Mouse (Mus musculus): ENCODE measurements at regions not wholly inside any gene's neighbourhood (a gene's known extent, or its start where the extent isn't known, plus 50 kb on each side); places are given as distances from the start of the nearest gene placed in this dataset.

DNA sequence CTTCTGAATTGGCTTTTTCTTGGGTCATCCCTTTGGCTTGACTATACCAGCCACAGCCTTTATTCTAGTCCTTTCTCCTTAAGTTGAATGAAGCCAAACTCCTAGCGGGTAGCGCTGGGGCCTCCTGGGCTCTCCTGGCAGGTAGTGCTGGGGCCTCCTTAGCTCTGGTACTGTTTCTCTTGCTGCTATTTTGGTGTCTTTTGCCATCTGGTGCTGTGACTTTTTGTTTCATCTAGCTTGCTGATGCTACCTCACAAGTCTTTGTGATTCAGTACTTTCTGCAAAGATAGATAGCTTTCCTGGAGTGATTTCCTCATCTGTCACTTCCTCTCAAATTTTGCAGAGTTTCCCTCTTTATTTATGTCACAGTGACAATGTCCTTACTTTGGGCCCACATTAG lies 90.1 kb downstream of the Tmem200c start:
- DNase-seq = no peak

DNA sequence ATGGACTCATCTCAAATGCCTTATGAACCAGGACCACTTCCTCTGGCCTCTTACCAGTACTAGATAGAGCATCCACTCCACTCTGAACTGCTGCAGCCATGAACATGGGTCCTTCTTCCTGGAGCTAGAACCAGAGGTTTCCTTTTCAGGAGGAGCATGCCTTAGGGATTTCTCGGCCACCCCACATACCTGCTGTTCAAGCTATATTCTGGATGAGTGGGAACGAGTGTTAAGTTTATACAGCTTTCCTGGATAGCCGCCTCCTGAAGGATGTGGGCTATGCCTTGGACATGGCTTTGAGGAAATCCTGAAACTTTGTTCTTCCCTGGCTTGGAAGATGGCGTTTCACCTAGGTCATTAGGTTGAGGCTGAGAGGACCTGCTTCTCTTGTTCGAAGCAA lies 91.8 kb downstream of the Tmem200c start:
- no peak for DNase-seq

GRCm38 (mm10) chr17:68923271-68923670 lies 96.8 kb downstream of the Tmem200c start:
- DNase-seq = no peak

GRCm38 (mm10) chr17:68927418-68927817 lies 101.0 kb downstream of the Tmem200c start:
- DNase-seq = no peak

GRCm38 (mm10) chr17:68928691-68929090 lies 102.3 kb downstream of the Tmem200c start:
- no peak for DNase-seq

DNA sequence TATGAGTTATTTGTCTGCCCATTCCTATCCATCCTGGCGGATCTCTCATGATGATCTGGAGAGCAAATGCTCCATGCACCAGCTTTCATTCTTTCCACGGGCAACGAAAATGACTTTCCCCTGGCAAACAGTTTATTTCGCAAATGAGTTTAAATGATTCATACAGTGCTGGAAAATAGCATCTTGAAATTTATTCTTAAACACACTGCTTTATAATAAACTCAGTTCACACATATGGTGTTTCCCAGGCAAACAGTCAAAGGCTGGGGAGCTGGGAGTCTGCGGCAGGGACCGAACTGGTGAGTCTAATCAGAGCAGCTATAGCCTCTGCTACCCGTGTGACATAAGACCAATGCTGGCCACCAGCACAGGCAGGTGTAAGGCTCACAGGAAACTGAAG lies 106.8 kb downstream of the Tmem200c start:
- no peak for DNase-seq

DNA sequence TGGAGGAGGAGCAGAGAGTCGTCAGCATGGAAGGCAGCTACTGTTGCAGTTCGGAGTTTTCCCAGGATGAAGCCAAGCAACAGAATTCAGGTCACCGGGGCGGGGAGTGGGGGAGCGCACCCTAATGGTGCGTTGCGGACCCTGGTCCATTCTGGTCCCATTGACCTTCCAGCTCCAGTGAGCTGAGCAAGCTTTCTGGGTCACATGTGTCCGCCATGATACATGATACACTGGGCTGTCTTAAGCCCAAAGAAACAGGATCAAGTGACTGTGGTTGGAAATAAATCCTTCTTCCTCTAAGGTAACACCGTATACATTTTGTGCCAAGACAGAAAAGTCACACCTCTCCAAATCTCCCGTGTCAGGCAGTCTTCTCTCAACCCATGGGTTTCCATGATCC lies 107.6 kb downstream of the Tmem200c start:
- peak; percentile 2 for DNase-seq

GRCm38 (mm10) chr17:68936016-68936415 lies 109.6 kb downstream of the Tmem200c start:
- no peak for DNase-seq

DNA sequence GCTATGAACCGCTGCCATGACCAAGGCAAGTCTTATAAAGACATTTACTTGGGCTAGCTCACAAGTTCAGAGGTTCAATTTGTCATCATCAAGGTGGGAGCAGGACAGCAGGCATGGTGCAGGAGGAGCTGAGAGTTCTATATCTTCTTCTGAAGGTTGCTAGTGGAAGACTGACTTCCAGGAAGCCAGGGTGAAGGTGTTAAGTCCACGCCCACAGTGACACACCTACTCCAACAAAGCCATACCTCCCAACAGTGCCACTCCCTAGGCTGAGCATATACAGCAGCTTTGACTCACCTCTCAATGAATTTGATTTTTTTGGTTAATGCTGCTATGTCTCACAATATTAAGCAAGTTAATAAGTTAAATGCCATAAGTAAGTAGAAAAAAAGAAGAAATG lies 119.2 kb upstream of the Epb41l3 start:
- no peak for DNase-seq

DNA sequence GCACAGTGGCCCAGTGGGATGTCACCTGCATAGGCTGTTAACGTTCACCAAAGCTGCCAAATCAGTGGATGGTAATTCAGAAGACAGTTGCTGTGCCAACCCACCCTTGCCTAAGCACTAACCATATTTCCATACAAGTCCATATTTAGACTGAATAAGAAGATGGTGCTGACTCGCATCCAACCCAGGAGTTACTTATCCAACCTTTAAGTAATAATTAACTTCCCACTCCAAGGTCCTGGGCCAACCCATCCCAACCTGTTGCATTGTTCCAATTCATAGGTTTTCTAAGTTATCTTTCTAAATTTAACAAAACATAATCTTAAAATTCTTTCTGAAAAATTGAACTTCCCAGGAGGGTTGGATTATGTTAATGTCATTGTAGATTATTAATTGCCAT lies 114.3 kb upstream of the Epb41l3 start:
- peak; percentile 5 for DNase-seq

DNA sequence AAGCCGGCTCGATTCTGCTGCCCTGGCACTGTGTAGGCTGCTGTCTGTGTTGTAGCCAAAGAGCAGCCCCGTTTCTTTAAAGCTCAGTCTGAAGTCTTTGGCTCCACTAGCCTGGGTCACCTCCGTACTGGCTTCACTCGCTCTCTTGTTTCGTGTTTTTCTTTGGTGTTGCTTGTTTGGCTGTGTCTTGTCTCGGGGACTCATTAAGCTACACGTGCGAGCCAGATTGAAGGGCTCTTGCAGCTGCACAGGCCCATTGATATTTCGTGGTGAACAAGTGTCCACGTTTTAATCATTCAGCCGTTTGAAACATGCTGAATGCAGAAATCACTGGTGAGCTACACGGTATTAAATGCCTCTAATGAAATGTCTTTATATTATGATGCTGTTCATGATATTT lies 99.9 kb upstream of the Epb41l3 start:
- DNase-seq = no peak

- DNase-seq = no peak
Observed at GRCm38 (mm10) chr17:68978151-68978550, 97.3 kb upstream of the Epb41l3 start.

- no peak for DNase-seq
Observed at GRCm38 (mm10) chr17:68981120-68981519, 94.4 kb upstream of the Epb41l3 start.

DNA sequence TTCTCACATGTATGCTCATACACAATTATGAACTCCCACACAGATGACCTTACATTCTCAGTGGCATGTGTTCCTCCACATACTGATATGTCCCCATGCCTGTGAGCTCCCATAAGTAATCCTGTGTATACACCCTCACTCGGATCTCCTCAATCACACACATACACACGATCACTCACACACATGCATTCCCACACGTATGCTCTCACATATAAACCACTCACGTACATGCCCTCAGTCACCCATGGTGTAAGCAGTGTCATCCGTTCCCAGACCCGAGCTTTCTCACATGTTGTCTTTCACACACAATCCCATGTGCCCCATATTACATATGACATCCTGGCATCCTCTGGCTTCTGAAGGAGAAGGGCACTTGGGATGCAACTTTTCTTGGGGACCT lies 93.4 kb upstream of the Epb41l3 start:
- no peak for DNase-seq

DNA sequence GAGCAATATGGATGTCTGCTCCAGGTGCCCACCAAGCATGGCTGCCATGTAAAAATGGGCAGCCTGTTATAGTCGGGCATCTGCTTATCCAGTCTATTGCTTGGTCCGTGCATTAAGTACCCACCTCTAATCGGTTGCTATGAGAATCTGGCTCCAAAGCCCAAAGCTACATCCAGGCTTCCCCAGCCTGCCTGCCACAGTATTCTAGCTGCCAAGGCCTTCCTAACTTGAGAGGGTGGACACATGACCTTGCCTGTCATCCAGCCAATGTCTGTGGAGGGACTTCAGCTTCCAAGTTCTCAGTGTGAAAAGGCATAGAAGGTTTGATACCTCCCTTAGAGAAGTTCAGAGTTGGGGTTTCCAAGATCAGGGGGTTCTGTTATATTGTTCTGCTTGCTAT lies 75.6 kb upstream of the Epb41l3 start:
- no peak for DNase-seq

GRCm38 (mm10) chr17:69004051-69004450 lies 71.4 kb upstream of the Epb41l3 start:
- no peak for DNase-seq

- DNase-seq = no peak
Observed at GRCm38 (mm10) chr17:69006272-69006671, 69.2 kb upstream of the Epb41l3 start.

Measured in kidney, adult 11 months (tissue).